Mouse (Mus musculus) cerebellum, adult (tissue): Measurements from ENCODE around the gene Vars.
"Not testable (repeated sequence)": the region's sequence is repeated elsewhere in the genome, so short reads cannot be mapped to it uniquely, and the experiment has no call there.

ENCODE experiments used
- ATAC-seq: cut with Nextera tagmentation; 2 replicates; pipeline ENCODE4 v1.9.2; 2017; ENCODE audit warnings: mild to moderate bottlenecking, moderate library complexity, mixed read lengths; ENCODE audit not compliant: insufficient number of reproducible peaks, low FRiP score, low TSS enrichment

Vars gene

DNA sequence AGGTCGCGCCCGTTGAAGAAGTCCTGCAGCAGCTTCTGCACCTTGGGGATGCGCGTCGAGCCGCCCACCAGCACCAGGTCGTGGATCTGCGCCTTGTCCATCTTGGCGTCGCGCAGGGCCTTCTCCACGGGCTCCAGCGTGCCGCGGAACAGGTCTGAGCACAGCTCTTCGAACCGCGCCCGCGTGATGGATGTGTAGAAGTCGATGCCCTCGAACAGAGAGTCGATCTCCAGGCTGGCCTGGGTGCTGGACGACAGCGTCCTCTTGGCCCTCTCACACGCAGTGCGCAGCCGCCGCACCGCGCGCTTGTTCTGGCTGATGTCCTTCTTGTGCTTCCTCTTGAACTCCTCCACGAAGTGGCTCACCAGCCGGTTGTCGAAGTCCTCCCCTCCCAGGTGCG, 29.9 kb upstream of the Vars start:
- ATAC-seq, result not testable (repeated sequence)

- ATAC-seq, result not testable (repeated sequence)
Measured at GRCm38 (mm10) chr17:34971694-34972068, 29.1 kb upstream of the Vars start.

GRCm38 (mm10) chr17:34972069-34972749, 28.6 kb upstream of the Vars start, which contains the start of the genes Hspa1a and Hspa1l:
Hspa1a (minus strand) TSS chr17:34972156.
Hspa1l (plus strand) TSS chr17:34972703.
- ATAC-seq, result peak; percentile 96

DNA sequence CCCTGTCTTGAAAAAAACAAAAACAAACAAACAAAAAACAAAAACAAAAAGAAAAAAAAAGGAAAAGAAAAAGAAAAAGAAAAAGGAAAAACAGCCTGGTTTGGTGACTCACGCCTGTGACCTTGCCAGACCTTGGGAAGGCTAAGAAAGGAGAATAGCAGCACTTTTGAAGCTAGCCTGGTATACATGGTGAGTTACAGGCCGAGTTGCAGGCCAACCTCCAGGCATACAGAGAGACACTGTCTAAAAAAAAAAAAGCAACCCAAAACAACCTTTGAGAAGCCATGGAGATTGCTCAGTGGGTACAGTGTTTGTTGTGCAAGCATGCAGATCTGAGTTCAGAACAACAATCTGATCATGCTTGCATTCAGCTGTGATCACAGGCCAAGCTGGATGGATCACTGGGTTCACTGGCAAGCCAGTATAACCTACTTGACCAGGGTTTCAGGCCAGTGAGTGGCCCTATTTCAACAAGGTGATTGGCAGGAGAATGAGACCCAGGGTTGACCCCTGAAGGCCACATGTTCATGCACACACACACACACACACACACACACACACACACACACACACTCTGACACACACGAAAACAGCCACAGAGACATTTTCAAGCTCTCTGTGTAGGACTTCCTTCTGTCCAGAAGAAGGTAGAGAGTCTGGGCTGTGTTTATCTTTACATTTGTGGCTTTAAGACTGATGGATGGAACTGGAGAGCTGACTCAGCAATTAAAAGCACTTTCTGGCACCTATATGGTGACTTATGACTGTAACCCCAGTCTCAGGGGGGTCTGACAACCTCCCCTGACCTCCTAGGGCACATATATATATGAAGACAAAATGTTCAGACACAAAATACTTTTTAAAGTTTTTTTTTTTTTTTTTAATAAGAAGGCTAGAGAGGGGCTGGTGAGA, 24.9 kb upstream of the Vars start:
- no peak for ATAC-seq

GRCm38 (mm10) chr17:34977000-34977399, 23.8 kb upstream of the Vars start:
- ATAC-seq, result no peak

DNA sequence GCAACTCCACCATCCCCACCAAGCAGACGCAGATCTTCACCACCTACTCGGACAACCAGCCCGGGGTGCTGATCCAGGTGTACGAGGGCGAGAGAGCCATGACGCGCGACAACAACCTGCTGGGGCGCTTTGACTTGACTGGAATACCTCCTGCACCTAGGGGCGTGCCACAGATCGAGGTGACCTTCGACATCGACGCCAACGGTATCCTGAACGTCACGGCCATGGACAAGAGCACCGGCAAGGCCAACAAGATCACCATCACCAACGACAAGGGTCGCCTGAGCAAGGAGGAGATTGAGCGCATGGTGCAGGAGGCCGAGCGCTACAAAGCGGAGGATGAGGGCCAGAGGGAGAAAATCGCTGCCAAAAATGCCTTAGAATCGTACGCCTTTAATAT, 22.5 kb upstream of the Vars start:
- ATAC-seq, result no peak

DNA sequence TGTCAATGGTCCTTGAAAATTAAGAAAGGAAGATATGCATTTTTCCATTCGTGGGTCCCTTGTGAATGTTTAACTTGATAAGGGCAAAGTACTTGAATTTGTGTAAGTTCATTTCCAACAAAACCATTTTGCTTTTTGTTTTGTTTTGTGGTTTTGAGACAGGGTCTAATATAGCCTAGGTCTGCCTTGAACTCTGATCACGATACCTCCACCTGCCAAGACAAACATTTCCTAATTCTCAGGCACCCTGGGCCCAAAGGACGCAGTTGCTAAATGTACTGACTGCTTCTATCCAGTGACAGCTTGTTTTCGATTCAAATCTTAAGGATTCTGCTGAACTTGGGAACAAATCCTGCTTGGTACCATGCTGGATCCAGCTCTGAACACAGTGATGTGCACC, 21.2 kb upstream of the Vars start:
- no peak for ATAC-seq

- ATAC-seq, result no peak
Measured at GRCm38 (mm10) chr17:34980655-34981054, 20.1 kb upstream of the Vars start.

GRCm38 (mm10) chr17:34981690-34982180, 19.1 kb upstream of the Vars start, which contains the start of gene Lsm2:
Lsm2 (plus strand) TSS chr17:34981862.
- ATAC-seq, result peak; percentile 86; the same call in 1 of the 2 replicates

DNA sequence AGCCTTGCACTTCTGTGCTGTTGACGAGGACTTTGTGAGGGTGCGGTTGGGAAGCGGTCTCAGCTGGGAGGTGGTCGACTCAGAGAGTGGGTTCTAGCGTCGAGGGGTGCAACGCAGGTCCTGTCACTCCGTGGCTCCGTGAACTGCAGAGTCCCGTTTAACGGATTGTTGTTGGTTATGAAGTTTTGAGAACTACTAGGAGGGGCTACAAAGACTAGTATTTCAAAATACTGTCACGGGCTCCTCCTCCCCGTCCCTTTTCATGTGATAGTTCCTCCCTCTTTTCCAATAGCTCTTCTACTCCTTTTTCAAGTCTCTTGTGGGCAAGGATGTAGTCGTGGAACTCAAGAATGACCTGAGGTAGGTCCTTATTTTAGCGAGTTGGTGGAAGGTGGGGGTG, 18.5 kb upstream of the Vars start:
- no peak for ATAC-seq

DNA sequence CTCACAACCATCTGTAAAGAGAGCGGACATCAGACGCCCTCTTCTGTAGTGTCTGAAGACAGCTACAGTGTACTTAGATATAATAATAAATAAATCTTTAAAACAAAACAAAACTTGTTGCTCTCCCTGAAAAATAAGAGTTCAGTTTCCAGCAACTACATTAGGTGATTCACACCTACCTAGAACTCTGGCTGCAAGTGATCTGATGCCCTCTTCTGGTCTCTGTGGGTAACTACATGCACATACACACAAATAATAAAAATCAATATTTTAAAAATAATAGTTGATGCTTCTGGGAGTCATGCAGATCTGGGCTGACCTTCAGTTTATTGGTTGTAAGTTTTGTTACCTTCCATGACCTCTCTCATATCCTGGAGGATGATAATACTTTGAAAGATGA, 16.6 kb upstream of the Vars start:
- no peak for ATAC-seq

DNA sequence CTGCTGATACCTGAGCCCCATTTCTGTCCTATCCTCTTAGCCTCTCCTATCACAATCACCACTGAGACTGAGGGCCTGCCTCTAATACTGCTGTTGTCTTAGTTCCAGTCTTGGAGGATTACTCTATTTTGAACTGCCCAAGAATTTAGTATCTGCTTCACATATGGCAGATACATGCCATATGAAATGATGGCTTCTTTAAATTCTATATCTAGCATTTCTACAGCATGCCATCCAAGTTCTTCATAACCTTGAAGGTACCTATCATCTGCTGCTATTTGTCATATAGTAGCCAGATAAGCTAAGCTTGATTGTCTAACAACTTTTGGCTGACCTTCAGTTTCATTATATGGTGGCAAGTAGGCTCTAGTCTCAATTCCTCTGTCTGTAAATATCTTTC, 6.0 kb upstream of the Vars start:
- no peak for ATAC-seq

GRCm38 (mm10) chr17:34995192-34995591, 5.6 kb upstream of the Vars start:
- ATAC-seq, result not testable (repeated sequence)

GRCm38 (mm10) chr17:34995927-34996326, 4.9 kb upstream of the Vars start:
- ATAC-seq, result not testable (repeated sequence)

GRCm38 (mm10) chr17:34996411-34997141, 4.2 kb upstream of the Vars start:
- no peak for ATAC-seq

DNA sequence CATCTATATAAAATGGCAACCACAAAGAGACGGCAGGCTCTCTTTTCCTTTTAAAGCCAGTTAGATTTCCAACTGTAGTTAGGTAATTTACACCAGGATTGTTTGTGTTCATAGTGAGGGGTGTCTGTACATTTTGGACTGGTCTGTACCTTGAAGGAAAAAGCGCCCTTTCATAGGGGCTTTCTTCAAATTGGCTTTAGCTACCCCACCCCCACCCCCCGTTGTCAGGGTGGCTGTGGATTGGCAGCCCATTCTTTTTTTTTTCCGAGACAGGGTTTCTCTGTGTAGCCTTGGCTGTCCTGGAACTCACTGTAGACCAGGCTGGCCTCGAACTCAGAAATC, 3.7 kb upstream of the Vars start:
- ATAC-seq, result no peak

GRCm38 (mm10) chr17:34998526-34999430, 2.0 kb upstream of the Vars start:
- ATAC-seq, result no peak

GRCm38 (mm10) chr17:34999871-35000716, 693 bp upstream of the Vars start:
- ATAC-seq, result not testable (repeated sequence)
